Mouse (Mus musculus): ENCODE results near the gene Rtp2.

Gene Rtp2

DNA sequence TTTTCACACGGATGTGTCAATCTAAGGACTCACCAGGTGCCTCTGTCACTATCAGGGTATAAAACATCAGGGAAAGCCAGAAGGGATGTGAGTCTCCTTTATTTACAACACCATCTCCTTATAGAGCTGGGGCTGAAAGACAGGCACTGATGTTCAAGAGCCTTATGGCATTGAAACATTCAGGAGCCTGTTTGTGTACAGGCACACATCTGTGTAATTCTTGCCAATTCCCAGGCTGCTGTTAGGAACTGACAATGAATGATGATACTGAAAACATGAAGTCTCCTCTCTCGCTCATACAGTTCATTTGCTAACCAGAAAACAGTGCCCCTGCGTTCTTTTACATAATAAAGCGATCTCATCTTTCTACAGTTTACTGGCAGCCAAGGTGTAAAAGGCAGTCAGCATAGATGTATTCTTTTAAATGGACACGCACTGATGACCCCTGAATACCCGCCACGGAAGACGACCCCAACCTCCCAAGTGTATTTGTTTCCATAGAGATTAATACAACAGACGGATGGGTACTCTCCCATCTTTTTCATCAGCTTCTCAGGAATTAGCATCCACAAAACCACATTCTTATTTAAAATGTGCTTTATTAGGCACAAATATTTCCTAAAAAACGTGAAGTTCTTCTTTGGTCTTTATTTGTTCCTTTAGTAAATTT, 44.1 kb downstream of the Rtp2 start:
- DNase-seq, result no peak

GRCm38 (mm10) chr16:23885098-23885497, 47.1 kb downstream of the Rtp2 start:
- no peak for DNase-seq
